7 mouse cellular contexts compared by ENCODE assay signal in genomic region chr7:141456739-141457138, GRCm38 (mm10). TPM values are rescaled to one million over a fixed set of nuclear protein-coding genes. Genes with fewer than 3 reads are reported as not detected.
DNase-seq lines count a peak whose midpoint lies in the region; ATAC-seq and TF ChIP-seq lines count a peak whose summit lies in the region.

No protein-coding gene starts in this region.

- TF ChIP-seq POLR2A in bone marrow, adult 2 months (IDR thresholded peaks at IDR 0.05; ENCODE audit: borderline replicate concordance, control insufficient read depth, low read depth, low read length) = no peak

- ATAC-seq in kidney, embryonic 14.5 days (ENCODE audit: low FRiP score, low TSS enrichment) = no peak
- ATAC-seq in hindbrain, embryonic 16.5 days = no peak

- H3K79me3 ChIP-seq in C2C12 (ENCODE audit: low read depth) = no peaks in the 10 kb centered on the region

- 88% methylated on average over 6 of the region's 6 CpGs for WGBS in kidney, embryonic 14.5 days
- WGBS in bone marrow, adult 2 months = 68% methylated on average over 6 of the region's 6 CpGs
- 89% methylated on average over 6 of the region's 6 CpGs for WGBS in hindbrain, embryonic 16.5 days

- no peak overlapping the region for H3K4me3 ChIP-seq in kidney, embryonic 14.5 days (ENCODE audit: low read length)
- no peak overlapping the region for H3K4me3 ChIP-seq in C2C12 (ENCODE audit: insufficient read depth, poor library complexity, severe bottlenecking)
- peak overlapping the region; percentile 92 for H3K4me3 ChIP-seq in bone marrow, adult 2 months (replicated peaks; ENCODE audit: control insufficient read depth, low read depth, low read length)
- H3K4me3 ChIP-seq in hindbrain, embryonic 16.5 days (ENCODE audit: low read length) = no peak overlapping the region

- no peaks in the 10 kb centered on the region for H3K79me2 ChIP-seq in C2C12 (ENCODE audit: control insufficient read depth, insufficient read depth)

- peaks cover 12% of the 10 kb centered on the region for H3K27me3 ChIP-seq in kidney, embryonic 14.5 days (ENCODE audit: control insufficient read depth, insufficient read depth, low read length)
- H3K27me3 ChIP-seq in C2C12 (ENCODE audit: control insufficient read depth, insufficient read depth, insufficient read length) = no peaks in the 10 kb centered on the region
- peaks cover 13% of the 10 kb centered on the region for H3K27me3 ChIP-seq in hindbrain, embryonic 16.5 days (replicated peaks; ENCODE audit: control insufficient read depth, insufficient read depth, low read length)

- H3K4me1 ChIP-seq in kidney, embryonic 14.5 days (ENCODE audit: control insufficient read depth, insufficient read depth, low read length) = peaks cover 16% of the 10 kb centered on the region
- peaks cover 7% of the 10 kb centered on the region; the same call in 1 of the 2 replicates for H3K4me1 ChIP-seq in bone marrow, adult 2 months (ENCODE audit: control insufficient read depth, insufficient read depth, low read length)
- peaks cover 13% of the 10 kb centered on the region for H3K4me1 ChIP-seq in hindbrain, embryonic 16.5 days (ENCODE audit: control insufficient read depth, insufficient read depth, low read depth, low read length)

- no peaks in the 10 kb centered on the region for H3K9me3 ChIP-seq in kidney, embryonic 14.5 days (ENCODE audit: control insufficient read depth, low read length)
- H3K9me3 ChIP-seq in hindbrain, embryonic 16.5 days (ENCODE audit: control insufficient read depth, low read length) = no peaks in the 10 kb centered on the region

- peak; percentile 41 for DNase-seq in kidney, adult 11 months
- DNase-seq in natural killer cell, adult 2 months (ENCODE audit: low spot score in 2 of 2) = no peak
- DNase-seq in testis, postnatal 10 days (ENCODE audit: low spot score) = no peak

- H3ac ChIP-seq in C2C12 (ENCODE audit: control insufficient read depth, insufficient read length, low read depth) = no peak overlapping the region

- no peak overlapping the region for H3K9ac ChIP-seq in kidney, embryonic 14.5 days (ENCODE audit: low read depth, low read length)
- no peak overlapping the region; the same call in 1 of the 2 replicates for H3K9ac ChIP-seq in hindbrain, embryonic 16.5 days (ENCODE audit: low read depth, low read length)

- H3K4me2 ChIP-seq in kidney, embryonic 14.5 days (replicated peaks; ENCODE audit: low read depth, low read length) = no peak overlapping the region
- peak overlapping the region; percentile 92; the same call in 1 of the 2 replicates for H3K4me2 ChIP-seq in hindbrain, embryonic 16.5 days (ENCODE audit: low read length)

- H3K27ac ChIP-seq in kidney, embryonic 14.5 days (ENCODE audit: low read depth, low read length) = no peak overlapping the region
- no peak overlapping the region for H3K27ac ChIP-seq in bone marrow, adult 2 months (ENCODE audit: control insufficient read depth, insufficient read depth, low read depth, low read length, poor library complexity)
- no peak overlapping the region for H3K27ac ChIP-seq in hindbrain, embryonic 16.5 days (ENCODE audit: low read depth, low read length)

- no peak for TF ChIP-seq CTCF in C2C12 (IDR thresholded peaks at IDR 0.05; ENCODE audit: control insufficient read depth, insufficient read depth, insufficient read length)
- no peak for TF ChIP-seq CTCF in bone marrow, adult 2 months (IDR thresholded peaks at IDR 0.05; ENCODE audit: control insufficient read depth, insufficient read depth, low read length)

- H3K36me3 ChIP-seq in kidney, embryonic 14.5 days (ENCODE audit: control insufficient read depth, insufficient read depth, low read length) = peaks cover 4% of the 10 kb centered on the region; the same call in 1 of the 2 replicates
- H3K36me3 ChIP-seq in C2C12 (ENCODE audit: control insufficient read depth, insufficient read depth) = peaks cover 7% of the 10 kb centered on the region
- H3K36me3 ChIP-seq in hindbrain, embryonic 16.5 days (ENCODE audit: control insufficient read depth, insufficient read depth, low read length) = peaks cover 9% of the 10 kb centered on the region; the same call in 1 of the 2 replicates

TF ChIP-seq in C2C12, 6 proteins besides CTCF, POLR2A, EP300 and RAD21:
- peak; percentile 79 for TF ChIP-seq CEBPB (IDR thresholded peaks at IDR 0.05; ENCODE audit: low read depth)
- TF ChIP-seq MAX (IDR thresholded peaks at IDR 0.05) = peak; percentile 64
- TF ChIP-seq FOSL1 (IDR thresholded peaks at IDR 0.05; ENCODE audit: insufficient read depth, low read length, poor library complexity, severe bottlenecking) = no peak
- TF ChIP-seq MYOD1 (IDR thresholded peaks at IDR 0.05; ENCODE audit: control insufficient read depth, insufficient read length, low read depth) = no peak
- TF ChIP-seq MYOG (IDR thresholded peaks at IDR 0.05; ENCODE audit: control insufficient read depth, extremely low read depth, insufficient read length) = no peak
- peak; percentile 81 for TF ChIP-seq USF1 (IDR thresholded peaks at IDR 0.05; ENCODE audit: low read depth)

RNA-seq across cellular contexts. Expression of gene Pnpla2, which starts 1.7 kb away (rescaled TPM):
- polyA plus RNA-seq in kidney, embryonic 14.5 days (2014; fragmentation: Nextera tagmentation; extraction: Ambion mirVana) = 27.4 and 31.9 TPM in 2 replicates
- 32.8 TPM for polyA plus RNA-seq in C2C12 (2012; fragmentation: generic; extraction: Trizol)
- 14.4 and 21.3 TPM in 2 replicates for polyA plus RNA-seq in bone marrow, adult 2 months (2011; ENCODE audit: insufficient read depth, insufficient read length, low replicate concordance, missing spikeins)
- polyA plus RNA-seq in hindbrain, embryonic 16.5 days (2015; fragmentation: Nextera tagmentation; extraction: Ambion mirVana) = 20.0 and 20.9 TPM in 2 replicates

RNA-seq across cellular contexts. Expression of gene Cracr2b, which starts 4.2 kb away (rescaled TPM):
- polyA plus RNA-seq in kidney, embryonic 14.5 days (2014; fragmentation: Nextera tagmentation; extraction: Ambion mirVana) = 13.1 and 13.4 TPM in 2 replicates
- 4.5 TPM for polyA plus RNA-seq in C2C12 (2012; fragmentation: generic; extraction: Trizol)
- 12.4 and 20.7 TPM in 2 replicates for polyA plus RNA-seq in bone marrow, adult 2 months (2011; ENCODE audit: insufficient read depth, insufficient read length, low replicate concordance, missing spikeins)
- polyA plus RNA-seq in hindbrain, embryonic 16.5 days (2015; fragmentation: Nextera tagmentation; extraction: Ambion mirVana) = 7.9 and 10.8 TPM in 2 replicates

RNA-seq across cellular contexts. Expression of gene Rplp2, which starts 9.6 kb away (rescaled TPM):
- polyA plus RNA-seq in kidney, embryonic 14.5 days (2014; fragmentation: Nextera tagmentation; extraction: Ambion mirVana) = 1,491 and 1,701 TPM in 2 replicates
- polyA plus RNA-seq in C2C12 (2012; fragmentation: generic; extraction: Trizol) = 4,785 TPM
- polyA plus RNA-seq in bone marrow, adult 2 months (2011; ENCODE audit: insufficient read depth, insufficient read length, low replicate concordance, missing spikeins) = 2,580 and 2,615 TPM in 2 replicates
- 602 and 645 TPM in 2 replicates for polyA plus RNA-seq in hindbrain, embryonic 16.5 days (2015; fragmentation: Nextera tagmentation; extraction: Ambion mirVana)

RNA-seq across cellular contexts. Expression of gene Cd151, which starts 10.5 kb away (rescaled TPM):
- polyA plus RNA-seq in kidney, embryonic 14.5 days (2014; fragmentation: Nextera tagmentation; extraction: Ambion mirVana) = 93.2 and 108 TPM in 2 replicates
- polyA plus RNA-seq in C2C12 (2012; fragmentation: generic; extraction: Trizol) = 334 TPM
- 22.5 and 34.2 TPM in 2 replicates for polyA plus RNA-seq in bone marrow, adult 2 months (2011; ENCODE audit: insufficient read depth, insufficient read length, low replicate concordance, missing spikeins)
- 23.0 and 24.7 TPM in 2 replicates for polyA plus RNA-seq in hindbrain, embryonic 16.5 days (2015; fragmentation: Nextera tagmentation; extraction: Ambion mirVana)

RNA-seq across cellular contexts. Expression of gene Pidd1, which starts 12.9 kb away (rescaled TPM):
- 9.1 and 14.1 TPM in 2 replicates for polyA plus RNA-seq in kidney, embryonic 14.5 days (2014; fragmentation: Nextera tagmentation; extraction: Ambion mirVana)
- 9.5 TPM for polyA plus RNA-seq in C2C12 (2012; fragmentation: generic; extraction: Trizol)
- polyA plus RNA-seq in bone marrow, adult 2 months (2011; ENCODE audit: insufficient read depth, insufficient read length, low replicate concordance, missing spikeins) = 19.4 and 39.6 TPM in 2 replicates
- 2.8 and 4.5 TPM in 2 replicates for polyA plus RNA-seq in hindbrain, embryonic 16.5 days (2015; fragmentation: Nextera tagmentation; extraction: Ambion mirVana)
